Comparison of ENCODE assay signal across 20 mouse cellular contexts in the genomic region with DNA sequence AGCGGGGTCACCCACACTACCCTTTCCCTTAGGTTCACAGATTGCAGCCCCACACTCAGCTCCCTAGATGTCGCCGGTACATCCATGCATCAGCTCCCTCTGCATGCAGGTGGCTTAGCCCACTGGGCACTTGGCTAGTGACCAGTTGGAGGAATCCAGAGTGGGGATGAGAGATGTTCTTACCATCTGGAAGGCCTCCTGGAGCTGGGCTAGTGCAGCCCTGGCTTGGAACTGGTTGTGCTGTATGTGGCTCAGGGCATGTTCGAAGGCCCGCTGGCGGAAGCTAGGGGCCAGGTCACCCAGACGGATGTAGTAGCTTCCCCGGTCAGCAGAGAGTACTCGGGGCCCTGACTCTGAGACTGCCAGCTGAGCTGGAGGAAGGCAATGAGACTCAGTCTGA. TPM values are rescaled to one million over a fixed set of nuclear protein-coding genes. Genes with fewer than 3 reads are reported as not detected.
"Had no signal": no experiment of that assay in that cellular context is flagged by ENCODE, and none has a peak within 500 bp of the region (broad histone marks: within the 10 kb centered on the region; RNA-seq: fewer than 3 reads in every experiment).

No protein-coding gene starts in this region.

- H3K4me2 ChIP-seq: limb, embryonic 12.5 days; limb, embryonic 15.5 days; liver, embryonic 12.5 days; liver, embryonic 15.5 days; lung, embryonic 14.5 days; midbrain, embryonic 12.5 days had no signal

- H3K4me3 ChIP-seq: limb, embryonic 12.5 days; limb, embryonic 15.5 days; liver, embryonic 12.5 days; liver, embryonic 15.5 days; megakaryocyte, embryonic 14.5 days; midbrain, embryonic 12.5 days had no signal

- H3K27me3 ChIP-seq: limb, embryonic 12.5 days; limb, embryonic 15.5 days; liver, embryonic 12.5 days; liver, embryonic 15.5 days; megakaryocyte, embryonic 14.5 days; midbrain, embryonic 12.5 days had no signal

- H3K9me3 ChIP-seq: limb, embryonic 12.5 days; limb, embryonic 15.5 days; liver, embryonic 12.5 days; liver, embryonic 15.5 days; megakaryocyte, embryonic 14.5 days; midbrain, embryonic 12.5 days had no signal

- H3K9ac ChIP-seq: limb, embryonic 12.5 days; limb, embryonic 15.5 days; liver, embryonic 12.5 days; liver, embryonic 15.5 days; lung, embryonic 14.5 days; midbrain, embryonic 12.5 days had no signal

- H3K4me1 ChIP-seq: limb, embryonic 12.5 days; limb, embryonic 15.5 days; liver, embryonic 12.5 days; liver, embryonic 15.5 days; midbrain, embryonic 12.5 days had no signal

- ATAC-seq: liver, embryonic 12.5 days; midbrain, embryonic 16.5 days had no signal

- DNase-seq: kidney, adult 9 months; kidney, postnatal 14 days; kidney, postnatal 4 days; left cerebral cortex, postnatal 4 days; lung, embryonic 14.5 days; lung, postnatal 10 days; lung, postnatal 36 days; thymus, adult 2 months; thymus, postnatal 14 days; thymus, postnatal 4 days had no signal

- H3K27ac ChIP-seq: limb, embryonic 12.5 days; limb, embryonic 15.5 days; liver, embryonic 12.5 days; liver, embryonic 15.5 days; midbrain, embryonic 12.5 days; stomach, postnatal 0 days had no signal

RNA-seq across cellular contexts. Expression of a gene that starts 18.9 kb away (rescaled TPM):
- total RNA-seq: left cerebral cortex, postnatal 4 days had no signal
- polyA plus RNA-seq: limb, embryonic 12.5 days; neural tube, embryonic 11.5 days; stomach, embryonic 14.5 days had no signal
